Comparison of ENCODE assay signal across 20 mouse cellular contexts in the genomic region with DNA sequence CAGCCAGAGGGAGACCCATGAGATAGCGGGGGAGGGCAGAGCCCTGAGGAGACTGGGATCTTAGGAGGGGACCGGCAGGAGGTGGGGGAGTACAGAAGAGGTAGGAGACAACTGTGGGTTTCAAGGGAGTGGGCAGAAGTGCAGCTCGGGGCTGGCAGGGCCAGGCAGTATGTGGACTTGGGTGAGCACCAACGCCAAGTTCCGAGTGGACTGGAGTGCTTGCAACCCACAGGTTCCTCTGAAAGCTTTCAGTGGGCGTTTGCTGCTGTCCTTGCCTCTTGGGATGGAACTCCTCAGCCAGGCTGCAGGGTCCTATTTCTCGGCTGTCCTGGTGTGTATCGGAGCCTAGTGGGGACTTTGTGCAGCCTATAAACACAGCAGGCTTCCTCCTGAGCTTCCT. TPM values are rescaled to one million over a fixed set of nuclear protein-coding genes. Genes with fewer than 3 reads are reported as not detected.
DNase-seq lines count a peak whose midpoint lies in the region; ATAC-seq and TF ChIP-seq lines count a peak whose summit lies in the region.
"Had no signal": no experiment of that assay in that cellular context is flagged by ENCODE, and none has a peak within 500 bp of the region (broad histone marks: within the 10 kb centered on the region; RNA-seq: fewer than 3 reads in every experiment).

No protein-coding gene starts in this region.

- peak overlapping the region; percentile 96 for H3K27ac ChIP-seq in left cerebral cortex, adult 2 months
- H3K27ac ChIP-seq in lung, postnatal 0 days (ENCODE audit: low read length): peak overlapping the region; percentile 69; the same call in 1 of the 2 replicates
- H3K27ac ChIP-seq: embryonic facial prominence, embryonic 15.5 days; forebrain, embryonic 10.5 days; hindbrain, embryonic 14.5 days had no signal

- DNase-seq in heart, adult 11 months: peak; percentile 90
- no peak for DNase-seq in heart, postnatal 10 days
- peak in 1 of 2 experiments; percentile 14 for DNase-seq in left cerebral cortex, adult 2 months (ENCODE audit: extremely low spot score in 1 of 2, low spot score in 2 of 2)
- no peak for DNase-seq in left cerebral cortex, postnatal 14 days (ENCODE audit: low spot score in 2 of 2)
- DNase-seq in lung, postnatal 0 days (ENCODE audit: low spot score): no peak
- DNase-seq in lung, adult 18-20 months: no peak
- DNase-seq: adrenal gland, postnatal 14 days; cerebellum, adult 11-12 months; cerebellum, adult 9-10 months; cerebellum, postnatal 25 days; gastrocnemius, postnatal 14 days; heart, postnatal 14 days had no signal

- no peak for TF ChIP-seq EP300 in lung, postnatal 0 days (IDR thresholded peaks at IDR 0.05)

- 0 out of 2 replicates have a peak, but pooled peaks cover 4% of the 10 kb centered on the region for H3K36me3 ChIP-seq in lung, postnatal 0 days (ENCODE audit: insufficient read depth, low read length)

- no peak overlapping the region for H3K4me3 ChIP-seq in left cerebral cortex, adult 2 months
- H3K4me3 ChIP-seq in lung, postnatal 0 days (ENCODE audit: low read depth, low read length): no peak overlapping the region
- H3K4me3 ChIP-seq: embryonic facial prominence, embryonic 15.5 days; erythroblast, embryonic 14.5 days; forebrain, embryonic 10.5 days had no signal

- H3K4me2 ChIP-seq in lung, postnatal 0 days (replicated peaks; ENCODE audit: low read depth, low read length): no peak overlapping the region
- H3K4me2 ChIP-seq: embryonic facial prominence, embryonic 15.5 days; hindbrain, embryonic 14.5 days had no signal

- intact Hi-C loops in heart, postnatal 10 days (cut with DNase I): loop anchor here (1.0 to 2.0 kb wide), 2 partner anchors 131 to 183 kb away; no protein-coding TSS in a partner anchor
- intact Hi-C loops in left cerebral cortex, adult 2 months (cut with DNase I): loop anchor here (1.0 to 2.0 kb wide), 6 partner anchors 10 to 187 kb away; a partner anchor contains a TSS
- intact Hi-C loops in left cerebral cortex, postnatal 14 days (cut with DNase I): loop anchor here (1.0 kb wide), 1 partner anchor 131 kb away; no protein-coding TSS in a partner anchor

- no peaks in the 10 kb centered on the region for H3K27me3 ChIP-seq in lung, postnatal 0 days (replicated peaks; ENCODE audit: insufficient read depth, low read length)
- H3K27me3 ChIP-seq: CH12.LX; embryonic facial prominence, embryonic 15.5 days; Patski had no signal

- TF ChIP-seq CTCF in left cerebral cortex, adult 2 months (IDR thresholded peaks at IDR 0.05): no peak
- no peak for TF ChIP-seq CTCF in lung, postnatal 0 days (IDR thresholded peaks at IDR 0.05)

- ATAC-seq in lung, postnatal 0 days: no peak
- ATAC-seq: activated CD4-positive, CD25-positive, alpha-beta regulatory T cell, adult 4 months; forebrain, embryonic 14.5 days; Patski had no signal

- no peaks in the 10 kb centered on the region for H3K9me3 ChIP-seq in lung, postnatal 0 days (ENCODE audit: low read length)
- H3K9me3 ChIP-seq: embryonic facial prominence, embryonic 15.5 days; forebrain, embryonic 10.5 days had no signal

- H3K4me1 ChIP-seq in lung, postnatal 0 days (ENCODE audit: insufficient read depth, low read depth, low read length): no peaks in the 10 kb centered on the region; the same call in 1 of the 2 replicates
- H3K4me1 ChIP-seq: embryonic facial prominence, embryonic 15.5 days; forebrain, embryonic 10.5 days had no signal

- H3K9ac ChIP-seq in lung, postnatal 0 days (replicated peaks; ENCODE audit: low read depth): no peak overlapping the region
- H3K9ac ChIP-seq: embryonic facial prominence, embryonic 15.5 days; hindbrain, embryonic 14.5 days had no signal

- WGBS in lung, postnatal 0 days: 76% methylated on average over 8 of the region's 8 CpGs

RNA-seq across cellular contexts. Expression of a gene that starts 9.0 kb away (rescaled TPM):
- total RNA-seq in heart, postnatal 10 days (2021): 1 to 10 TPM; 6.4 to 7.2 TPM
- 10 to 100 TPM; 18.6 to 19.6 TPM for total RNA-seq in left cerebral cortex, adult 2 months (2021)
- total RNA-seq in left cerebral cortex, postnatal 14 days (2021): 10 to 100 TPM; 17.7 to 19.3 TPM
- 9.7 and 9.9 TPM in 2 replicates for polyA plus RNA-seq in lung, postnatal 0 days (2015; fragmentation: Nextera tagmentation; extraction: Ambion mirVana)

RNA-seq across cellular contexts. Expression of a gene that starts 41.4 kb away (rescaled TPM):
- 100 to 1,000 TPM; 492 to 534 TPM for total RNA-seq in heart, postnatal 10 days (2021)
- 100 to 1,000 TPM; 138 to 140 TPM for total RNA-seq in left cerebral cortex, adult 2 months (2021)
- 100 to 1,000 TPM; 140 to 154 TPM for total RNA-seq in left cerebral cortex, postnatal 14 days (2021)
- polyA plus RNA-seq in lung, postnatal 0 days (2015; fragmentation: Nextera tagmentation; extraction: Ambion mirVana): 292 and 310 TPM in 2 replicates
